Mouse (Mus musculus) C2C12 (cell line): ENCODE results near the gene Lrp8.

Source experiments
- CEBPB ChIP-seq: IDR thresholded peaks from one replicate; pipeline ENCODE4 v1.6.1; 2011; ENCODE audit warnings: low read depth, mild to moderate bottlenecking, control low read depth, moderate library complexity
- CTCF ChIP-seq: IDR thresholded peaks from one replicate; pipeline ENCODE4 v1.5.1; 2011; ENCODE audit not compliant: control insufficient read depth, insufficient read depth, insufficient read length
- MAX ChIP-seq: IDR thresholded peaks from one replicate; pipeline ENCODE4 v1.6.1; 2011; ENCODE audit warnings: mild to moderate bottlenecking, control low read depth

DNA sequence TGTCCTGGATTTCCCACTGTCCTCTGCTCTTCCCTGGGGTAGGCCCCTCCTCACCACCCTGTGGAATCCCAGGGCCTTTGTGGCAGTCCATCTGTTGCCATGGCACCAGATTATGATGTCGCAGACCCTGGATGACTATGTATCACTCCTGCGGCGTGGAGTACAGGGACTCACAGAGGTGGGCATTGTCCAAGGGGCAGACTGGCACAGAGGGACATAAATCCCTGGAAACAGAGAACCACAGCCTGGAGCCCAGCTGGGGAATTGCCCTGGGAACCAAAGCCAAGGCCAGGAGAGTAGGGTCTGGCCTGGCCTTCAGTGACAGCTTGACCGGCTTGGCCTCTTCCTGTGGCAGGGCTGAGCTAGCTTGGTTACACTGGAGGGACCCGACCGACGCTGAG, 28.8 kb downstream of the Lrp8 start:
- no peak for TF ChIP-seq CTCF
- no peak for TF ChIP-seq MAX
- TF ChIP-seq CEBPB, result no peak
